Mouse (Mus musculus): ENCODE results near the gene Tdrd12. TPM values are rescaled to one million over a fixed set of nuclear protein-coding genes. Genes with fewer than 3 reads are reported as not detected.

Gene Tdrd12
- polyA plus RNA-seq, 1 experiment: 0.04 TPM

DNA sequence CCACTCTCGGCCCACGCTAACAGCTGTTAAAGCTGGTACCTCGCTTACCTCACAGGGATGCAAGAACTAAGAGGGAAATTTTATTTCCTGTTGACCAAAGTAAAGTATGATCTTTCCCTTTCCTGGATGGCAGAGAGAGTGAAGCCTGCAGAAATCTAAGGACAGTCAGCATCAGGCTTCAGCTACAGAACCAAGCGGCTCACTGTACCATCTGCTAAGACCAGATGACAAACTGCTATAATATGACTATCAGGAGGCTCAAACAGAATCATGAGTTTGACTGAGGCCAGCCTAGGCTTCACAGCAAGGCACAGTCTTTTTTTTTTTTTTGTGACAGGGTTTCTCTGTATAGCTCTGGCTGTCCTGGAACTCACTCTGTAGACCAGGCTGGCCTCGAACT is 72.5 kb downstream of the Tdrd12 start:
- WGBS: 88% methylated on average over 5 of the region's 5 CpGs
- Histone ChIP-seq H3K4me3 (replicated peaks; ENCODE audit: extremely low read depth, low read depth, low read length) (no peak overlapping the region), H3K4me1 (ENCODE audit: control insufficient read depth, insufficient read depth, low read length) (no peaks in the 10 kb centered on the region)
- DNase-seq: no peak
- no peak for TF ChIP-seq POLR2A (IDR thresholded peaks at IDR 0.05; ENCODE audit: borderline replicate concordance, extremely low read depth, low read depth, low read length)
- TF ChIP-seq CTCF (IDR thresholded peaks at IDR 0.05; ENCODE audit: insufficient read depth, low read length): no peak

- DNase-seq: no peak
- Histone ChIP-seq H3K4me1 (ENCODE audit: control insufficient read depth, insufficient read depth, low read length) (no peaks in the 10 kb centered on the region), H3K4me3 (replicated peaks; ENCODE audit: extremely low read depth, low read depth, low read length) (no peak overlapping the region)
- 67% methylated on average over 4 of the region's 4 CpGs for WGBS
- TF ChIP-seq CTCF (IDR thresholded peaks at IDR 0.05; ENCODE audit: insufficient read depth, low read length): no peak
- TF ChIP-seq POLR2A (IDR thresholded peaks at IDR 0.05; ENCODE audit: borderline replicate concordance, extremely low read depth, low read depth, low read length): no peak
Observed at GRCm38 (mm10) chr7:35460971-35461370, 76.6 kb downstream of the Tdrd12 start.

GRCm38 (mm10) chr7:35456091-35456814 is 81.3 kb downstream of the Tdrd12 start:
- Histone ChIP-seq H3K4me1 (ENCODE audit: control insufficient read depth, insufficient read depth, low read length) (no peaks in the 10 kb centered on the region), H3K4me3 (replicated peaks; ENCODE audit: extremely low read depth, low read depth, low read length) (no peak overlapping the region)
- no peak for DNase-seq
- TF ChIP-seq CTCF (IDR thresholded peaks at IDR 0.05; ENCODE audit: insufficient read depth, low read length) (no peak), POLR2A (IDR thresholded peaks at IDR 0.05; ENCODE audit: borderline replicate concordance, extremely low read depth, low read depth, low read length) (no peak)
- WGBS: 72% methylated on average over 4 of the region's 4 CpGs

DNA sequence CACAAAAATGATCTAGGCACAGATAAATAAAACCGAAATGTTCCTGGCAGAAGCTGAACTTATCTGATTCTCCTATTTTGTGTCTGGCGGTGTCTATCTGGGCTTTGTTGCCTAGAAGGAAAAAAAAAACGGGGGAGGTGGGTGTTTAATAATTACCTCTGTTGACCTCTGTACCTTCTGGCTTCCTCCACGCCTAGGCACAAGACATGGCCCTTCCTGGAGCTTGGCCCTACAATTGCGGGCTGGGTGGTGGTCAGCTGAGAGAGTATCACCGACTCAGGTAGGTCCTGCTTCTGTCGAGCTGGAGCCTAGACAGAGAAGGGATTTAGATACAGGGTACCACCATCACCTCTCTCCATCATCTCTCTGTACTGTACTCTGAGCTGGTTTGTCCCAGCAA is 88.7 kb downstream of the Tdrd12 start:
- H3K4me1 ChIP-seq (ENCODE audit: control insufficient read depth, insufficient read depth, low read length): no peaks in the 10 kb centered on the region
- TF ChIP-seq POLR2A (IDR thresholded peaks at IDR 0.05; ENCODE audit: borderline replicate concordance, extremely low read depth, low read depth, low read length) (no peak), CTCF (IDR thresholded peaks at IDR 0.05; ENCODE audit: insufficient read depth, low read length) (no peak)
- no peak overlapping the region for H3K4me3 ChIP-seq (replicated peaks; ENCODE audit: extremely low read depth, low read depth, low read length)
- 55% methylated on average over 7 of the region's 7 CpGs for WGBS
- no peak for DNase-seq

DNA sequence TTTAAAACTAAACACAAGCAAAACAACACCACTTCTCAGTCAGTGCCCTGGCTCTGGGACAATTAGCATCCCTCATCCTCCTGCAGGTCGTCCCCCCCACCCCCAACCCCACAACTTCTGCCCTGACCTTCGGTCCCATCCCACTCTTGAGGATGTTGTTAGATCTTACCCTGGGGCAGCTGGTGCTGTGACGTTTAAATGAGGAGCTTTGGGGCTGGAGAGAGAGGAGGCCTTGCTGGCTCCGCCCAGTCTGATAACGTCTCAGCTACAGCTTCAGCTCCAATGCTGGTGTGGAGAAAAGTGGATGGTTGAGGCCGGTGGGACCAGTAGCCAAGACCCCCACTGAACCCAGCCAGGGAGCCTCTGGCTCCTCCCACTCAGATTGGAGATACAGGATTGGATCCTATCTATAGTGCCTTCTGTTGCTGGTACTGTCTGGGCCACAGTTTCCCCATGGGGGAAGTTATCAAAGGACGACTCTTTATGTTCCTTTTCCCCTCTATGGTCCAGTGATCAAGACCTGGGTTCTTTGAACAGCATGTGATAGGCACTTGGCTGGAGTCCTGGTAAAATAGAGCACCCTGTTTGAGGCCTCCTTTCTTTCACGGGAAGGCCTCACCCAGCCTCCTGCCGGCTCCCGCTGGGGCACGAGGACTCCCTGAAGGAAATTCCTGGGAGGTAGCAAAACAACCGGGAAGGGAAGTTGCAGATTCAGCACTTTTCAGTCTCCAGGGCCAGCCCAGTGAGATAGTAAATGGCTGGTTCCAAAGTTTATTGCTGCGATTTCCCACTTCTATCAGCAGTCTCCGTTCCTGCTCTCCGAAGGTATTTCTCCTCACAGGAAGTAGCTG is 89.3 kb downstream of the Tdrd12 start, which contains the start of gene Slc7a9:
Gene Slc7a9, plus strand, starts transcription at position 801 of the 851 bp plus-strand sequence.
- 27% methylated on average over 15 of the region's 15 CpGs for WGBS
- Histone ChIP-seq H3K4me1 (ENCODE audit: control insufficient read depth, insufficient read depth, low read length) (no peaks in the 10 kb centered on the region), H3K4me3 (replicated peaks; ENCODE audit: extremely low read depth, low read depth, low read length) (no peak within 1 kb of the TSS)
- no peak for DNase-seq
- no peak for TF ChIP-seq POLR2A (IDR thresholded peaks at IDR 0.05; ENCODE audit: borderline replicate concordance, extremely low read depth, low read depth, low read length)
- TF ChIP-seq CTCF (IDR thresholded peaks at IDR 0.05; ENCODE audit: insufficient read depth, low read length): no peak

GRCm38 (mm10) chr7:35447501-35447900 is 90.0 kb downstream of the Tdrd12 start:
- DNase-seq: no peak
- TF ChIP-seq CTCF (IDR thresholded peaks at IDR 0.05; ENCODE audit: insufficient read depth, low read length) (no peak), POLR2A (IDR thresholded peaks at IDR 0.05; ENCODE audit: borderline replicate concordance, extremely low read depth, low read depth, low read length) (no peak)
- WGBS: 47% methylated on average over 4 of the region's 4 CpGs
- H3K4me1 ChIP-seq (ENCODE audit: control insufficient read depth, insufficient read depth, low read length): no peaks in the 10 kb centered on the region
- H3K4me3 ChIP-seq (replicated peaks; ENCODE audit: extremely low read depth, low read depth, low read length): no peak overlapping the region

DNA sequence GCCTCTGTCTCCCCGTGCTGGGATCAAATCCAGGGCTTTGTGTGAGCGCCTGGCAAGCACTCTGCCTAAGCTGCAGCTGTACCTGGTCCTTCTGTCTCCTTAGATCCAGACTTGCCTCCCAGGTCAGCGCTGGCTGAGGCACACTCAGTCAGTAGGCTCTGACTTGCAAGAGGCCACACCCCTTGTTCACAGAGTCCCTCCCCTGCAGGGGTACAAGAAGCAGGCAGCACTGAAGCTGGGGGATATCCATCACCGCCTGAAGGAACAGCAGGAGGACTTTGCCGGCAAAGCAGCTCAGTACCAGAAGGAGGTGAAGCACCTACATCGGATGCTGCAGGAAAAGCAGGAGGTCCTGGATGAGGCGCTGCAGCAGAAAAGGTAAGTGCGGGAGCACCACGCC is 102.3 kb downstream of the Tdrd12 start:
- no peak for DNase-seq
- TF ChIP-seq CTCF (IDR thresholded peaks at IDR 0.05; ENCODE audit: insufficient read depth, low read length) (no peak), POLR2A (IDR thresholded peaks at IDR 0.05; ENCODE audit: borderline replicate concordance, extremely low read depth, low read depth, low read length) (no peak)
- no peak overlapping the region for H3K4me3 ChIP-seq (replicated peaks; ENCODE audit: extremely low read depth, low read depth, low read length)
- 79% methylated on average over 9 of the region's 9 CpGs for WGBS
- H3K4me1 ChIP-seq (ENCODE audit: control insufficient read depth, insufficient read depth, low read length): no peaks in the 10 kb centered on the region

DNA sequence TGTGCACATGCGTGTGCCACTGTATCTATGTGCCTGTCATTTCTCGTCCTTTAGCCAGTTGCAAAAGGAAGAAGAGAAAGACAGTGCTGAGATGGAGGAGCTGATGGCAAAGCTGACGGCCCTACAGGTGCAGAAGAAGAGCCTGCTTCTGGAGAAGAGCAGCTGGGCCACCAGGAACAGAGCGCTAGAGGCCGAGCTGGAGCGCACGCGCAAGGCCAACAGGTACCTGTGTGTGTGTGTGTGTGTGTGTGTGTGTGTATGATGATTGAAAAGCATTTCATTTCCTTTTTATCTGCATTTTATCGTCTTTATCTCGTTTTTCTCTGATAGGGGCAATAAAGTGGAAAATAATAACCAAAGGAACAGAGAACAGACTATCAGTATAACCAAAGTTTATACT is 109.4 kb downstream of the Tdrd12 start:
- no peaks in the 10 kb centered on the region for H3K4me1 ChIP-seq (ENCODE audit: control insufficient read depth, insufficient read depth, low read length)
- WGBS: 92% methylated on average over 10 of the region's 10 CpGs
- no peak overlapping the region for H3K4me3 ChIP-seq (replicated peaks; ENCODE audit: extremely low read depth, low read depth, low read length)
- no peak for TF ChIP-seq CTCF (IDR thresholded peaks at IDR 0.05; ENCODE audit: insufficient read depth, low read length)
- no peak for TF ChIP-seq POLR2A (IDR thresholded peaks at IDR 0.05; ENCODE audit: borderline replicate concordance, extremely low read depth, low read depth, low read length)
- DNase-seq: no peak

- 74% methylated on average over 10 of the region's 10 CpGs for WGBS
- no peak for DNase-seq
- Histone ChIP-seq H3K4me3 (replicated peaks; ENCODE audit: extremely low read depth, low read depth, low read length) (no peak overlapping the region), H3K4me1 (ENCODE audit: control insufficient read depth, insufficient read depth, low read length) (no peaks in the 10 kb centered on the region)
- TF ChIP-seq CTCF (IDR thresholded peaks at IDR 0.05; ENCODE audit: insufficient read depth, low read length): no peak
- no peak for TF ChIP-seq POLR2A (IDR thresholded peaks at IDR 0.05; ENCODE audit: borderline replicate concordance, extremely low read depth, low read depth, low read length)
Observed at GRCm38 (mm10) chr7:35423071-35423470, 114.5 kb downstream of the Tdrd12 start.

Other genes starting within 250 kb of the Tdrd12 start
- gene Gpatch1, start 219.3 kb downstream of the Tdrd12 start, polyA plus RNA-seq (2012; rRNA removed): 4.9 and 5.7 TPM in 2 replicates
- 7.5 and 11.0 TPM in 2 replicates for gene Rhpn2, start 203.6 kb downstream of the Tdrd12 start, polyA plus RNA-seq (2012; rRNA removed)
- 2.7 and 4.0 TPM in 2 replicates for gene Faap24, start 140.9 kb downstream of the Tdrd12 start, polyA plus RNA-seq (2012; rRNA removed)
- 9.0 and 15.6 TPM in 2 replicates for gene Cep89, start 140.7 kb downstream of the Tdrd12 start, polyA plus RNA-seq (2012; rRNA removed)
- gene Slc7a9, start 88.9 kb downstream of the Tdrd12 start, polyA plus RNA-seq (2012; rRNA removed): 0.06 TPM in 1 of 2 replicates, not detected in the other
- gene Nudt19, start 18.6 kb upstream of the Tdrd12 start, polyA plus RNA-seq (2012; rRNA removed): 20.6 and 22.3 TPM in 2 replicates
- gene Rgs9bp, start 47.8 kb upstream of the Tdrd12 start, polyA plus RNA-seq (2012; rRNA removed): 0.06 and 0.11 TPM in 2 replicates
- 23.4 and 28.7 TPM in 2 replicates for gene Ankrd27, start 48.5 kb upstream of the Tdrd12 start, polyA plus RNA-seq (2012; rRNA removed)
- 33.1 and 45.9 TPM in 2 replicates for gene Pdcd5, start 109.8 kb upstream of the Tdrd12 start, polyA plus RNA-seq (2012; rRNA removed)
- gene Dpy19l3, start 216.7 kb upstream of the Tdrd12 start, polyA plus RNA-seq (2012; rRNA removed): 7.2 and 10.9 TPM in 2 replicates